Mouse (Mus musculus): ENCODE data around the gene Topors. TPM values are rescaled to one million over a fixed set of nuclear protein-coding genes. Genes with fewer than 3 reads are reported as not detected.

Gene Topors
- 1.6 and 1.9 TPM in 2 replicates for polyA plus RNA-seq (2012; rRNA removed; ENCODE audit: low replicate concordance)

DNA sequence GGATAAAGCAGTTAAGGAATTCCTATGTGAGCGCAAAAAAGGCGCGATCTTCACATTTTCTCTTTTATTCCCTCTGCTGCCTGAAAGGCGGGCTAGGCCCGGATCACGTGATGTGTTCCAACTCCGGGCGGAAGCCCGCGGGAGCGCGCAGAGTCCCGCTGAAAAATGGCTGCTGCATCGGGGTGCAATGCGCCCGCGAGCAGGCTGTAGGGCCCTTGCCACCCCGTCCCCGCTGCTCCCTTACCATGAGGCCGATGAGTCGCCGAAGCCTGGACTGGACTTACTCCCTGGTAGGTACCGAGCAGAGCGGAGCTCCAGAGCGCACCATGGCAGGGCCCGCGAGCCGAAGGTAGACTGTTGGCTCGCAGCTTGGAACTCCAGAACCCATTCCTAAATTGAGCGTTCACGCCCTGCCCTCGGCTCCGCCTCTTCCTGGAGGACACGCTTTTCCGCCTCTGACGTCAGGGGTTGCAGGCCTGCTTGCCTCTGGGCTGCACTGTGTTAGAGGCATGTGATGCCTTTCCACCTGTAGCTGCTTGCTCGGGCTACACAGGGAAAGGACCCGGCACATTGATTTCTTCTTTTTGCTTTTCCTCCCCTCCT is at the start of gene Topors, which contains the start of gene Smim27:
TSS of gene Topors (minus strand) at position 421 of the 603 bp plus-strand sequence.
TSS of gene Smim27 (plus strand) at position 150 of the 603 bp plus-strand sequence.

DNA sequence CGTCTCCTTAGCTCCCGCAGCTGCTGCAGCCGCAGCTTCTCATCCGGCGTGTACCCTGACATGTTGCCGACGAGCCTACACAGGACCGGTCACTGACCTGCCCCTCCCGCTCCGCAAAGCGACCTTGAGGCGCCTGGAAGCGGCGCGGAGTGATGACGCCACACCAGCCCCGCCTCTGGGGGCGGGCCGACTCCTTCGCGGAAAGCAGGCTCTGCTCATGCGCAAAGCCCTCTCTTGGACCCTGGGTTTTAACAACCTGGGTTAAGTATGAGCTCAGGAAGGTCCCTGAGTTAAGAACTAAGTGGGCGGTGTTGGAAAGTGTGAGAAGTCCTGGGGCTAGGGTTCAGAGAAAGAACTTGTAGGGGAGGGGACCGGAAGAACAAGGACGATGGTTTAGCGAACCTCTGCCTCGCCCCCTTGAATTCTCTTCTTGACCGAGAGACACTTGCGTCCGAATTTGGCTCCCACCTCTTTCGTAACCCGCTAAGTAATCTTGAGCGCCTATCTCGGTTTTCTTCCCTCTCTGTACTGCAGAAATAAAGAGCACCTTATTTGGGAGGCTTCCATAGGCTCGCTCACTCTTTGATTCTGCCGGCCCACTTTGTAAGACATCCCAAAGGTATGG is 9.7 kb upstream of the Topors start, which contains the start of gene Ndufb6:
TSS of gene Ndufb6 (minus strand) at position 146 of the 625 bp plus-strand sequence.

GRCm38 (mm10) chr4:40239409-40240271 is 30.0 kb downstream of the Topors start, which contains the start of gene Ddx58:
Ddx58 (minus strand) TSS chr4:40239828.

Other genes starting within 250 kb of the Topors start
- 35.2 and 57.0 TPM in 2 replicates for gene Aco1, start 126.8 kb downstream of the Topors start, polyA plus RNA-seq (2012; rRNA removed; ENCODE audit: low replicate concordance)
- 6.9 and 12.8 TPM in 2 replicates for gene Ddx58, start 30.0 kb downstream of the Topors start, polyA plus RNA-seq (2012; rRNA removed; ENCODE audit: low replicate concordance)
- 10.6 and 15.7 TPM in 2 replicates for gene Smim27, start 271 bp downstream of the Topors start, polyA plus RNA-seq (2012; rRNA removed; ENCODE audit: low replicate concordance)
- gene Ndufb6, start 9.6 kb upstream of the Topors start, polyA plus RNA-seq (2012; rRNA removed; ENCODE audit: low replicate concordance) = 44.0 and 62.1 TPM in 2 replicates
- gene Tmem215, start 202.3 kb upstream of the Topors start, polyA plus RNA-seq (2012; rRNA removed; ENCODE audit: low replicate concordance) = 0.05 and 0.17 TPM in 2 replicates

Measured in duodenum, adult 2 months (tissue).